23 mouse cellular contexts compared by ENCODE assay signal in genomic region chr8:19780212-19780611, GRCm38 (mm10). TPM values are rescaled to one million over a fixed set of nuclear protein-coding genes. Genes with fewer than 3 reads are reported as not detected.
"Had no signal": no experiment of that assay in that cellular context is flagged by ENCODE, and none has a peak within 500 bp of the region (broad histone marks: within the 10 kb centered on the region; RNA-seq: fewer than 3 reads in every experiment).

No protein-coding gene starts in this region.

RNA-seq across cellular contexts. Expression of gene 4930467E23Rik, which starts 50.8 kb away (rescaled TPM):
- total RNA-seq: heart, postnatal 4 days; hematopoietic stem cell, adult 5-6 weeks; hindbrain, postnatal 0 days; layer of hippocampus, postnatal 10 days had no signal
- polyA plus RNA-seq: heart, embryonic 10.5 days; heart, embryonic 11.5 days; heart, embryonic 12.5 days; heart, embryonic 13.5 days; heart, embryonic 14.5 days; heart, embryonic 15.5 days; heart, embryonic 16.5 days; heart, postnatal 0 days; hindbrain, embryonic 11.5 days; hindbrain, embryonic 13.5 days; hindbrain, embryonic 14.5 days; hindbrain, embryonic 15.5 days; hindbrain, embryonic 16.5 days; hindbrain, postnatal 0 days; inflammation-experienced regulatory T-cells, adult 6 months; intestine, postnatal 0 days; kidney, embryonic 14.5 days; kidney, embryonic 16.5 days; kidney, postnatal 0 days; large intestine, adult 2 months had no signal
